Mouse (Mus musculus) C2C12 (cell line): ENCODE measurements around the gene Fam131a. TPM values are rescaled to one million over a fixed set of nuclear protein-coding genes. Genes with fewer than 3 reads are reported as not detected.

Experiments used
- H3K27me3 ChIP-seq: one replicate; pipeline ENCODE4 v1.6.1; 2011; ENCODE audit not compliant: control insufficient read depth, insufficient read depth, insufficient read length
- H3K36me3 ChIP-seq: one replicate; pipeline ENCODE4 v1.6.1; 2011; ENCODE audit not compliant: control insufficient read depth, insufficient read depth
- H3K4me3 ChIP-seq: one replicate; pipeline ENCODE4 v1.5.1; 2011; ENCODE audit warnings: mild to moderate bottlenecking, control low read depth; ENCODE audit not compliant: poor library complexity, insufficient read depth, severe bottlenecking
- H3K79me2 ChIP-seq: one replicate; pipeline ENCODE4 v1.6.1; 2011; ENCODE audit not compliant: control insufficient read depth, insufficient read depth
- H3K79me3 ChIP-seq: one replicate; pipeline ENCODE4 v1.6.1; 2011; ENCODE audit warnings: low read depth, control low read depth
- H3ac ChIP-seq: one replicate; pipeline ENCODE3; 2011; ENCODE audit warnings: low read depth; ENCODE audit not compliant: control insufficient read depth, insufficient read length
- CEBPB ChIP-seq: IDR thresholded peaks from one replicate; pipeline ENCODE4 v1.6.1; 2011; ENCODE audit warnings: low read depth, mild to moderate bottlenecking, control low read depth, moderate library complexity
- CTCF ChIP-seq: IDR thresholded peaks from one replicate; pipeline ENCODE4 v1.5.1; 2011; ENCODE audit not compliant: control insufficient read depth, insufficient read depth, insufficient read length
- FOSL1 ChIP-seq: IDR thresholded peaks from one replicate; pipeline ENCODE4 v1.8.0; 2011; ENCODE audit warnings: mild to moderate bottlenecking, low read length; ENCODE audit not compliant: poor library complexity, insufficient read depth, severe bottlenecking
- MAX ChIP-seq: IDR thresholded peaks from one replicate; pipeline ENCODE4 v1.6.1; 2011; ENCODE audit warnings: mild to moderate bottlenecking, control low read depth
- MYOD1 ChIP-seq: IDR thresholded peaks from one replicate; pipeline ENCODE4 v1.6.1; 2011; ENCODE audit warnings: low read depth; ENCODE audit not compliant: control insufficient read depth, insufficient read length
- MYOG ChIP-seq: IDR thresholded peaks from one replicate; pipeline ENCODE4 v1.6.1; 2011; ENCODE audit not compliant: control insufficient read depth, insufficient read length; ENCODE audit errors: extremely low read depth
- USF1 ChIP-seq: IDR thresholded peaks from one replicate; pipeline ENCODE4 v1.6.1; 2011; ENCODE audit warnings: low read depth, mild to moderate bottlenecking, control low read depth, moderate library complexity
- long read RNA-seq, 2 experiments: library from polyadenylated mRNA; unstranded; transcript quantifications; one replicate each; pipeline ENCODE4 v2.0.0; 2019 to 2020
- polyA plus RNA-seq: library from polyadenylated mRNA; unstranded; fragments of >200 nt; fragmentation: generic; extraction: Trizol; gene quantifications from one replicate; pipeline ENCODE4 v1.2.1, GENCODE M21; 2012; ENCODE audit warnings: missing spikeins

Fam131a gene
- 0.05 TPM for polyA plus RNA-seq
- long read RNA-seq, experiment 1 = 0 reads
- long read RNA-seq, experiment 2, partial matches to known transcripts = 0 of 1 reads
- long read RNA-seq, experiment 2, other reads (novel, unspliced or antisense) = 0 of 1 reads

DNA sequence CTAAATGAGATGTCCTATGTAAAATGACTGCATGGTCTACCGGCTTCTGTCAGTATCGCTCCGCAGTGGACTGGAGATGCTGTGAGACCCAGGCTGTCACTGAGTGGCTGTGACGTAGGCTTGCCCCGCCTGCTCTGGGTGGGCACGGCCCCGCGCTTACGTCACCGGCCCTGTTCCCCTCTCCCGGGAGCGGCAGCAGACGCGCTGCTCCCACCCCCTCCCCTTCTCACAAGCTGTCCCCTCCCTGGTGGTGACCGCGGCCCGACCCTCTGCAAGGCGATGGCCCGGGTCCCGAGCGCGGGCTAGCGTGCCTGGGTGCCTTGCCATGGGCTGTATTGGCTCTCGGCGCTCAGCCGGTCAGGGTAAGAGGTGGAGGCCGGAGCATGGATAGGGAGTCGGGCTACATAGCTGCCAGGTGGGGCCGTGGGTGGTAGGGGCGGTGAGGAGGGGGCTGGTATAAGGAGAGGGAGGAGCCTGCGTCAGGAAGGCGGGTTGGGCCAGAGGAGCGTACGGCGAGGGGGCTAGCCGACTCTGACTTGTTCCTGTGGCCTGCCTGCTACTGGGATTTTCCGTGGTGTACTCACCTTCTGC is at the start of gene Fam131a:
Fam131a (plus strand) TSS at position 131 of the 591 bp plus-strand sequence.
- no peak within 1 kb of the TSS for H3ac ChIP-seq
- H3K36me3 ChIP-seq = peaks cover 51% of the 10 kb centered on the region
- no peaks in the 10 kb centered on the region for H3K27me3 ChIP-seq
- TF ChIP-seq CEBPB (no peak), MYOG (no peak), MYOD1 (no peak), CTCF (no peak), USF1 (no peak), MAX (no peak)
- H3K79me2 ChIP-seq = no peaks in the 10 kb centered on the region
- H3K79me3 ChIP-seq = no peaks in the 10 kb centered on the region
- H3K4me3 ChIP-seq = no peak within 1 kb of the TSS

DNA sequence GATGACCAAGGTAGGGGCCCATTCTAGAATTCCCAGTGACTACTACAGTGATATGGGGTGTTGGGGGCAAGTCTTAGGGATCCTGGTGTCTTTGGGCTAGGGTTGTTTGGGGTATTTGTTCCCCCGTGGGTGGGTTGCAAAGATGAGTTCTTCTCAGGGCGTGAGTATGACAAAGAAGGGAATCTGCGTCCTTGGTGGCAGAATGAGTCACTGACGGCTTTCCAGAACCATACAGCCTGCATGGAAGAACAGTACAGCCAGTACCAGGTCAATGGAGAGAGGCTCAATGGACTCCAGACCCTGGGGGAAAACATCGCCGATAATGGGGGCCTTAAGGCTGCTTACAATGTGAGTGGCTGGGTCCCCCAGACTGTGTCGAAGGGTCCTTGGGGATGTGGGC is 49.1 kb upstream of the Fam131a start:
- Histone ChIP-seq H3K27me3 (no peaks in the 10 kb centered on the region), H3K79me3 (no peaks in the 10 kb centered on the region), H3ac (no peak overlapping the region), H3K36me3 (no peaks in the 10 kb centered on the region), H3K4me3 (no peak overlapping the region), H3K79me2 (no peaks in the 10 kb centered on the region)
- TF ChIP-seq CTCF (no peak), CEBPB (no peak), MYOG (no peak), USF1 (no peak), MAX (no peak), FOSL1 (no peak), MYOD1 (no peak)

DNA sequence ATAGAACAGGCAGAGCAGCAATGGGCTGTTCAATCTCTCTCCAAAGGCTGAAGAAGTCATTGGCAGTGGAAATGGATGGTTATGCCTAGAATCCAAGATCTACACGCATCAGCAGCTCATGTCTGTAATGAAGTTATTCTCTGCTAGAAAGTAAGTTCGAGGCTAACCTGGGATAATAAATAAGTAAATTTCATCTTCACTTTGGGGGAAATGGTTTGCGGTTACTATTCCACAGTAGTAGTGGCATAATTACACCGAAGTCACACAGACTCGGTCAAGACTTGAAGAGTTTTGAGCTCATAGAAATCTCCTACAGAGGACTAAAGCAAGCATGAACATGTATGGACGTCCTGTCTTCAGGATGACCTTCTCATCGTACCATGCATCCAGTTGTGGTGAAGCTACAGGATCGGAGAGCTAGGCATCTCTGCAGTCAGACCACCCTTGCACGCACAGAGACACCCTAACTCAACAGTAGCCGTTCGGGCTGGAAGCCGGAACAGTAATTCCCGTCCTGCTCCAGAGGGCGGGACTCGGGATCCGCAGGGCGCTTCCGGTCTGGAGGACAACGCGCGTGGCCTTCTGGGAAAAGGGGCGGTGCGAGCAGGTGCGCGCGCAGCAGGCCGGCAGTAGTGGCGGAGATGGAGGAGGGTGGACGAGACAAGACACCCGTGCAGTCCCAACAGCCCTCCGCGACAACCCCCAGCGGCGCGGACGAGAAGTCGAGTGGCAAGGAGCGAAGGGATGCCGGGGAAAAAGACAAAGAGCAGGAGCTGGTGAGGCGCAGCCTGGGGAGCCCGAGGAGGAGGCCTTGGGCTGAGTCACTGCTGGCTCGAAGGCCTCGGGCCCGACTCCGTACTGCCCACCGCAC is 41.7 kb upstream of the Fam131a start, which contains the start of gene Psmd2:
Psmd2 (plus strand) TSS at position 577 of the 871 bp plus-strand sequence.
- Histone ChIP-seq H3K4me3 (peak within 1 kb of the TSS; percentile 95), H3K27me3 (no peaks in the 10 kb centered on the region), H3ac (peak within 1 kb of the TSS; percentile 94), H3K79me3 (peaks cover 24% of the 10 kb centered on the region), H3K36me3 (peaks cover 39% of the 10 kb centered on the region), H3K79me2 (peaks cover 44% of the 10 kb centered on the region)
- TF ChIP-seq CEBPB = no peak
- TF ChIP-seq MAX = no peak
- TF ChIP-seq USF1 = no peak
- no peak for TF ChIP-seq FOSL1
- no peak for TF ChIP-seq CTCF
- no peak for TF ChIP-seq MYOG
- TF ChIP-seq MYOD1 = no peak

DNA sequence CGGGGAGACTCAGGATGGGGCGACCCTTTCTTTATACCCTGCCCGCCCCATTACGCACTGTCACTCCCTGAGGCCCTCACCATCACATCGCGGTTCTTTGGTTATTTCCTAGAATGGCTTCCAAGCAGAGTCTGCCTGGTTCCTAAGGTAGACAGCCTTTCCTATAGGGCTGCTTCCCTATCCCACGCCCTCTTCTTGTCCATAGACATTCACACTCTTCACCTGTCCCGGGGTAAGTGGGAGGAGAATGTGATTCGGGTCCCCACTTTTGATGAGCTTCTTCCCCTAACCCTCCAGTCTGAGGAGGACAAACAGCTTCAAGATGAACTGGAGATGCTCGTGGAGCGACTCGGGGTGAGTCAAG is 41.1 kb upstream of the Fam131a start:
- H3K4me3 ChIP-seq = peak overlapping the region; percentile 95
- no peak for TF ChIP-seq MYOG
- peaks cover 45% of the 10 kb centered on the region for H3K36me3 ChIP-seq
- peaks cover 44% of the 10 kb centered on the region for H3K79me2 ChIP-seq
- no peaks in the 10 kb centered on the region for H3K27me3 ChIP-seq
- peak overlapping the region; percentile 93 for H3ac ChIP-seq
- peaks cover 24% of the 10 kb centered on the region for H3K79me3 ChIP-seq

DNA sequence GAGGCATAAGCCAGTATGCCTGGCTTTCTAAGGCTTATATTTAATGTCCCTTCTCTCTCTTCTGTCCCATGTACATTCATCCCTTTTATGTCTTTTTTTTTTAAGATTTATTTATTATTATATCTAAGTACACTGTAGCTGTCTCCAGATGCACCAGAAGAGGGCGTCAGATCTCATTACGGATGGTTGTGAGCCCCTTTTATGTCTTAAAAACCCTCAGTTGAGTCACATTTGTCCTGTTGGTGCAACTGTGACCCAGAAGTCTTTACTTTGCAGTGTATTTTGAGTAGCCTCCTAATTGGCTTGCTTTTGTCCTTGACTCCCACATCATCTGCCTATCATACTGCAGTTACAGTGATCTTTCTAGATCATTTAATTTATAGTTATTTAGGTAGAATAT is 39.7 kb upstream of the Fam131a start:
- Histone ChIP-seq H3ac (no peak overlapping the region), H3K36me3 (peaks cover 59% of the 10 kb centered on the region), H3K79me2 (peaks cover 44% of the 10 kb centered on the region), H3K4me3 (no peak overlapping the region), H3K27me3 (no peaks in the 10 kb centered on the region), H3K79me3 (peaks cover 24% of the 10 kb centered on the region)
- TF ChIP-seq FOSL1 = no peak
- TF ChIP-seq USF1 = no peak
- no peak for TF ChIP-seq MYOG
- TF ChIP-seq CEBPB = no peak
- no peak for TF ChIP-seq MYOD1
- TF ChIP-seq MAX = no peak
- TF ChIP-seq CTCF = no peak
